Mouse (Mus musculus): ENCODE measurements around the gene Hap1.
A peak's percentile ranks its signal among the peaks of the same experiment; 100 is the strongest.
"Not testable (repeated sequence)": the region's sequence is repeated elsewhere in the genome, so short reads cannot be mapped to it uniquely, and the experiment has no call there.

The Hap1 gene

DNA sequence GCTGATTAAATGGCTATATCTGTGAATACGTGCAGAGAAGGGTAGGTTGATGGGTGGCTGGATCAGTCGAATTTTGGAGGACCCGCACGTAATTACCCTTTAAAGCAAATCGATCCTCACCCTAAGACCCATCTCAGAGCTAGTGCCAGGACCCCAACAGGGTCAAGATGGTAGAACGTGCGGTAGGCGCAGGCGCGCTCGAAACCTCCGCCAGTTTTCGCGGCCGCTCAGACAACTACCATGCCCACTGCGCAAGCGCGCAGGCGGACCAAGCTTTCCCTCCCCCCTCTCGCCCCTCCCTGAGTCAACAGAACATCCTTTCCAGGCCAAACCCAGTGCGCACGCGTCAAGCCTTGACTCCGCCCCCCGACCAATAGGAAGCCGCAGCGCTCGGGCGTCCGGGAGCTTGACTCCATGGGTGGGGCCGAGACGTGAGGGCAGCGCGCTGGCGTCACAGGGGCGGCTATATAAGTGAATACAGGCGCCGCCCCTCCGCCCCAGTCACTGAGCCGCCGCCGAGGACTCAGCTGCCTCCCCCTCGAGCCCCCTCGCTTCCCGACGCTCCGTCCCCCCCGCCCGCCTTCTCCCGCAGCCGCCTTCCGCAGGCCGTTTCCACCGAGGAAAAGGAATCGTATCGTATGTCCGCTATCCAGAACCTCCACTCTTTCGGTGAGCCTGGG is 36.3 kb downstream of the Hap1 start, which contains the start of gene Eif1:
Gene Eif1 (plus strand): TSS at position 394 of the 680 bp plus-strand sequence.
- peak; percentile 100 for DNase-seq (ENCODE audit: low read depth in 1 of 2, low spot score in 2 of 2)

DNA sequence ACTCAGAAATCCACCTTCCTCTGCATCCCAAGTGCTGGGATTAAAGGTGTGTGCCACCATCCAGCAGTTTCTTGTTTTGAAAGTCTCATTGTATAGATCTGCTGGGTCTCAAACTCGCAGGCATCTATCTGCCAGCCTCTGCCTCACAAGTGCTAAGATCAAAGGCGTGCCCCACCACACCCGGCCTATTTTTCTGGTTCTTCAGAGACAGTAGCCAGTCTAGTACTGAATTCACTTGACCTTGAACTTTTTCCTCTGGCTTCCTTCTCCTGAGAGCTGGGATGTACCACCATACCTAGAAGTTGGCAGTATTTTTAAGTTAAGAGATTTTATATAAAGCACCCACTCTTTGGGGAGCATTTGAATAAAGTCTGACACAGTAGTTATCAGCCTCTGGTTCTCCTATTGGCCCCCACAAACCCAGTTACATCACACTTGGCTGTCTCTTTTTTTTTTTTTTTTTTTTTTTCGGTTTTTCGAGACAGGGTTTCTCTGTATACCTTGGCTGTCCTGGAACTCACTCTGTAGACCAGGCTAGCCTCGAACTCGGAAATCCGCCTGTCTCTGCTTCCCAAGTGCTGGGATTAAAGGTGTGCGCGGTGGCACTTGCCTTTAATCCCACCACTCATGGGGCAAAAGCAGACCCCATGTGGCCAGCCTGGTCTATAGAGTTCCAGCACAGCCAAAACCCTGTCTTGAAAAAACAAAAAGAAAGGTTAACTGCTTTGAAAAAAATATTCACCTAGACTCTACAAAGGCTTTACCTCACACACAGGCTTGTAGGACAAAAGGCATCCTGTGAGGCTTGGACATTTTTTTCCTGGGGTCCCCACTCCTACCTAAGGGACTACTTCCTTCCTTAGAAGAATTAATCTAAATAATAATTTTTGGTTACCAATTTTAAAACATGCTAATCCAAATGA is 37.1 kb downstream of the Hap1 start:
- no peak for DNase-seq (ENCODE audit: low read depth in 1 of 2, low spot score in 2 of 2)

DNA sequence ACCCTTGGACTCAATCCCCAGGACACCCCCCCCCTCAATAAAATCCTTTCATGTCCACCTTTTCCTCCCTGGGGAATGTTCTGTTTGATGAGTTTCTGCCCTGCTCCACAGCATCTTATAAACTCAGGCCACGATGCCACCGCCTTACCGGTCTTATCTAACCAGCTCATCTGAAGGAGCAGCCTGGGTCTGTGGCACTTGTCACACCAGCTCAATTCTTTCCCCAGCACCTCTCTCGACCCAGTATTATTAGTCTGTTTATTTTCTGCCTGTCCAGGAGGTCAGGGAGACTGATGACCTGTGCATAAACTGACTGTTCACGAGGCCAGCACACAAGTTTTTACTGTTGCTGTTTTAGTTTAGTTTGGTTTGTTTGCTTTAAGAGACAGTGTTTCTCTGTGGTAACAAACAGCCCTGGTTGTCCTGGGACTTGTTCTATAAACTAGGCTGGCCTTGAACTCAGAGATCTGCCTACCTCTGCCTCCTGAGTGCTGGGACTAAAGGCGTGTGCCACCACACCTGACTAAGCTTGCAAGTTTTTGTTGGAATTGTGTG is 38.0 kb downstream of the Hap1 start:
- DNase-seq (ENCODE audit: low read depth in 1 of 2, low spot score in 2 of 2), result no peak

DNA sequence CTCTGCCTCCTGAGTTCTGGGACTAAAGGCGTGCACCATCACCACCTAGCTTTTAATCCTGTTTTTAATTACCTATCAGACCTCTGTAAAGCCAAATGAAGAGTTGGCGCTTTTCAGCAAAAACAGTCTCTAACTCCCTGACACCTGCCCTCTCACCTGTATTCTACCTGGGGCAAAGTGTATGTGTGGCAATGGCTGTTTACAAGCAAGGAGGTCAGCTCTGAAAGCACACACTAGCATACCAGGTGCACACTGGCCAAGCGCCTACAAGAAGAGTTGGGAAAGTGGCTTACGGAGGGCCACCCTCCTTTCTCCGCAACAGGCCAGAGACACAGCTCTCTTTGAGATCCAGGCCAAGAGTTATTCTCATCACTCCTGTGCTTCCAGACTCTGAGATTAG is 40.5 kb downstream of the Hap1 start:
- DNase-seq (ENCODE audit: low read depth in 1 of 2, low spot score in 2 of 2), result no peak

DNA sequence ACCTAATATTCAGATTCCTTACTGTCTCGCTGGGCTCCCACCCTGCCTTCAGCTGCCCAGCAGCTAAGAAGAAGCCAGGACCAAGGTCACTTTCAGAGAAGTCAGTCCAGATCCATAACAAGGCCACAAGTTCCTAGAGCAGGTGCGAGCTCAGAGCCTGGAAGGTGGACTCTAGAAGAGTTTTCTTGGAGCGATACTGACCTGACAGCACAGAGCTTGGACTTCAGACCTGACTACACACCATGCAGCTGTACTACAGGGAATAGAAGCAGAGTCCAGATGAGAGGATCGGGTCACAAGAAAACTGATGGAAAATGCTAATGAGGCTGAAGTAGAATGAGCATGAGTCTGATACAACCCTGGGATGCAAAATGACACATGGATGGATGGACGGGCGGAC is 42.5 kb downstream of the Hap1 start:
- DNase-seq (ENCODE audit: low read depth in 1 of 2, low spot score in 2 of 2), result no peak

DNA sequence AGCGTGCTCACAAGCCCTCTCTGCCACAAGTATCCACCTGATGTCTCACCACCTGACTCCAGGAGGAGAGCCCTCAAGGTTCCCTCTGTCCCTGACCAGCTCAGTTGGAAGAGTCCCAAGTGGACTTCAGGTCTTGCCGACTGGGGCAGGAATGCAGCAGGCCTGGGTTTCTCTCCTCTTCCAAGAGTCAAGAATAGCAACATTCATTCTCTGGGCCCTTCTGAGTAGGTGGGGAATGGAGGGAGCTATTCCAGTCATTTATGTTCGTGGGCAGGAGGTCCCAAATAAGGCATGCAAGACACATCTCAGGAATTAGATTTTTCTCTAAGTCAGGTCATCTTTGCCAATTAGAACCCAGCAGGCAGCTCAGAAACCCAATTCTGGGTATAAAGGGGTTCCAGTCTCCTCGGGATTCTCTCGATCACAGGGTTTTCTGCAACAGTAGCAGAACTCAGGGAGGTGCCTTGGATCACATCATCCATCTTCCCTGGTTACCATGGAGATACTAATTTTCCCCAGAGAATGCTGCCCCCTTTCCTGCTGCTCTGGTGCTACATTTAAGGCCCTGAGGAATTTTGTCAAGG is 43.7 kb downstream of the Hap1 start:
- no peak for DNase-seq (ENCODE audit: low read depth in 1 of 2, low spot score in 2 of 2)

DNA sequence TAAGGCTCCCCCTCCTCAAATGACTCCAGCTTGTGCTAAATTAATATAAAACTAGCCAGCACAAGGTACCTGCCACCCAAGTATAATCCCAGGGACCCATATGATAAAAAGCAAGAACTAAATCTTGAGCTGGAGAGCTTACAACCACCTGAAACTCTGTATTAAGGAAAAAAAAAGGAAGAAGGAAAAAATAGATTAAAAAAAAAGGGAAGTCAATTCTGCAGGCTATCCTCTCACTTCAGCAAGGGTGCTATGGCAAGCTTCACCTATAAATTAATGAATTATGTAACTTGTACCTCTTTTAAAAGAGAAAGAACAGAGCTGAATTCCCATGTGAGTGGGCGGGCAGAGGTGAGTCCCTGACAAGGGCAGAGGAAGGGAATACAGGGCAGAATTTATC is 44.3 kb downstream of the Hap1 start:
- DNase-seq (ENCODE audit: low read depth in 1 of 2, low spot score in 2 of 2), result no peak

DNA sequence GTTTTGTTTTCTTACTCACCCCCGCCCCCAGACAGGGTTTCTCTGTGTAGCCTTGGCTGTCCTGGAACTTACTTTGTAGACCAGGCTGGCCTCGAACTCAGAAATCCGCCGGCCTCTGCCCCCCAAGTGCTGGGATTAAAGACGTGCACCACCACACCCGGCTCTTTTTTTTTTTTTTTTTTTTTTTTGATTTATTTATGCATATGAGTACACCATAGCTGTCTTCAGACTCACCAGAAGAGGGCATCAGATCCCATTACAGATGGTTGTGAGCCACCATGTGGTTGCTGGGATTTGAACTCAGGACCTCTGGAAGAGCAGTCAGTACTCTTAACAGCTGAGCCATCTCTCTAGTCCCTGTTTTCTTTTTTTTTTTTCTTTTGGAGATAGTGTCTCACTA is 47.3 kb downstream of the Hap1 start:
- not testable (repeated sequence) for DNase-seq (ENCODE audit: low read depth in 1 of 2, low spot score in 2 of 2)

DNA sequence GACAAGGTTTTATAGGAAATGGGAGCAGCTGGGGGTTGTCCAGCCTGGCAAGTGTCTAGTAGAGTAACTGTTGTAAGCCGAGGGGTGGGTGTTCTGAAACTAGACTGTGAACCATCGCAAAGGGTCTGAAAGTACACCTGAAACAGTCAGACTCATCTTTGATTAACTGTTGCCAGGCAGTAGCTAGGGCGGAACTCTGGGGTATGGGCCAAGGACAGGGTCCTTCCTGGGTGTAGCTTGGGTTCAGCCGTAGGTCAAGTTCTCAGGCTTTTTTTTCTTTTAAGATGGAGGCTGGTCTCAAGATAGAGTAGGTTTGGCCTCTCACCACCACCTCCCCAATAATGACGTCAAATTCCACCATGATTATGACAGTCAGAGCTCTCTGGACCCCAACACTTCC is 48.0 kb downstream of the Hap1 start:
- no peak for DNase-seq (ENCODE audit: low read depth in 1 of 2, low spot score in 2 of 2)

DNA sequence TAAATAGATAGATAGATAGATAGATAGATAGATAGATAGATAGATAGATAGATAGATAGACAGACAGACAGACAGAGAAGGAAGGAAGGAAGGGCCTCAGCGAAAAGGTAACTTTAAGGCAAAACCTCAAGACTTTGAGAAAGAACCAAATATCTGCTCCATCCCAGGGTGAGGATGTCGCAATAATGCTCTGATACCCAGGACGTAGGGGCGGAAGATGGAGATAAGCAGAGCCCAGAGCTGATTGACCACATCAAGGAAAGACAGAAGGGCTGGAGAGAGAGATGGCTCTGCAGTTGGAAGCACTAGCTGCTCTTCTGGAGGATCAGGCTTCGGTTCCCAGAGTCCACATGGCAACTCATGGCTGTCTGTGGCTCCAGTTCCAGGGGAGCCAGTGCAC is 54.6 kb downstream of the Hap1 start:
- DNase-seq (ENCODE audit: low read depth in 1 of 2, low spot score in 2 of 2), result no peak

DNA sequence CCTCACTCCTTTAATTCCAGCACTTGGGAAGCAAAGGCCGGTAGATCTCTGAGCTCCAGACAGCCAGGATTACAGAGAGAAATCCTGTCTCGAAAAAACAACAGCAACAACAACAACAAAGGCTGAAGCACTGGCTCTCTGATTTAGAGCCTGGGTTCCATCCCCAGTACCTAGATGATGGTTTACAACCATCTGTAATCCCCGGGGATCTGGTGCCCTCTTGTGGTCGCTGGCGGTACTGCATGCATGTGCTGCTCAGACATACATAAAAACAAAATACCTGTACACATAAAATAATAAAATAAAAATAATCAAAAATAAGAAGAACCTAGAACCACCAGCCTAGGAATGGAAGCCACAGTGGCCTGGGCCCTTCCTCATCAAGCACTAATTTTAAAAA is 55.6 kb downstream of the Hap1 start:
- peak in 1 of 2 experiments; percentile 37 for DNase-seq (ENCODE audit: low read depth in 1 of 2, low spot score in 2 of 2)

DNA sequence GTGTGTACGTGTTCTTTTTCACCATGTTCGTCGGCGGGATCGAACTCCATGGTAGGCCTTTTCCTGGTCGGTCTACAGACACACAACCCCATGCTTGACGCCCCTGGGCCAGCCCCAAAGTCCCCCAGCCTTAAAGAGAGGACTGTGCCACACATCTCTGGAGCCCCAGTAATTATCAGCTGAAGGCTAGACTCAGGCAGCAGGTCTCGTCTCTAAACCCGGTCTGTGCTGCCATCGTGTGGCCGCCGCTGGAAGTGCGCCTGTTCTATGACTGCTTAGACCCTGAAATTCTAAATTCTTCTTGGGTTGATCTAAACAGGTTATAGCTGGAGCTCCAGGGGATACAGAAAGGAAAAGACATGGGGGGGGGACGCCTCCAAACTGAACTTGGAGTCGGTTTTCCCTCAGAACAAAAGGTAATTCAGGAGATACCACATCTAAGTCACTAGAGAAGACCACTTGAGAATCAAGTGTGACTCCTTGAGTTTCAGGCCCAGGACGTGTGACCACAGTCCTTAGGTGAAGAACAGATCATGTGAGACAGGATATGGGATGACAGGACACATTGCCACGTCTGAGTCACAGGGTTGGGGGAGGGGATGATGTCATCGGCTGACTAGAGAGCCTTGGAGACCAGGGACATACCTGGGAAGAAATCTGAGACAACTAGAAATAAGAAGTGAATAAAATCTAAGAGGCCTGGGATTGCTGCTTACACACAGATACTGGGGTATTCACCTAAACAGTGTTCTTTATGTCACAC is 57.5 kb downstream of the Hap1 start:
- DNase-seq (ENCODE audit: low read depth in 1 of 2, low spot score in 2 of 2), result peak; percentile 39 to 71

DNA sequence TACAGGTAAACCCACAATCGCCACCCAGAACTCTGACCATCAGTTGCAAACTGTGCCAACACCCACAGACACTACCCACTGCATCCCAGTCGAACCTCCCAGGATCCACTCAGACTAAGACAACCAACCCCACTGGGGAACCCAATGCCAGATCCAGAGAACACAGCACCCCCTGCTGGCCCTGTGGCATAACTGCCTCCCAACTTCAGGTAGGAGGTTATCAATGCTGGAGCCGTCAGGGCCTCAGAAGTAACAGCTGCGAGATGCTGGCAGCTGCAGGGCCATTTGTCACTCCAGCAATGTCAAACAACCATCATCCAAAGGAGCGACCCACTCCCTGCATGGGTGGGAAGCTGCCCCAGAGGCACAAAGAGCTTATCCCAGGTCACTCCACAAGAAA is 58.1 kb downstream of the Hap1 start:
- no peak for DNase-seq (ENCODE audit: low read depth in 1 of 2, low spot score in 2 of 2)
